Mouse (Mus musculus) mesoderm, embryonic 11.5 days (tissue): ENCODE data around the gene Cit.
"Not testable (repeated sequence)": the region's sequence is repeated elsewhere in the genome, so short reads cannot be mapped to it uniquely, and the experiment has no call there.

Source experiments
- DNase-seq: peaks from one replicate; pipeline ENCODE4 v3.0.0-alpha.2; 2012; ENCODE audit warnings: low read depth, low spot score

Cit gene

GRCm38 (mm10) chr5:115844766-115845634 is at the start of gene Cit:
Cit (plus strand) TSS chr5:115845278.
- peak; percentile 98 for DNase-seq

- DNase-seq = no peak
These were observed 45.8 kb upstream of the Cit start for GRCm38 (mm10) chr5:115799016-115799894.

DNA sequence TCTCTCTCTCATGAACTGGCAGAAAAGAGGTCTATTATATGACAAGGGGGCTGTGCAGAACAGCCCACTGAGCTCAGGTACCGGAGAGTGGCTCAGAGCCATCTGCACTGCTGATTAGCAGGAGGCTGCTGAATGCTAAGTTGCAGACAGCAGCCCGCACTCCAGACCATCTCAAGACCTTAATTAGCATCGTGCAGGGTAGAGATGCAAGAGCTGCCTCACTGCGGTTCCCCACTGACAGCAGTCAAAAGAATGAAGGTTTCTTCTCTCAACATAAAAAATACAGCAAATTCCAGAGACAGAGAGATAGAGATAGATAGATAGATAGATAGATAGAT is 45.2 kb upstream of the Cit start:
- DNase-seq = no peak

GRCm38 (mm10) chr5:115812262-115812661 is 32.8 kb upstream of the Cit start:
- DNase-seq = no peak

DNA sequence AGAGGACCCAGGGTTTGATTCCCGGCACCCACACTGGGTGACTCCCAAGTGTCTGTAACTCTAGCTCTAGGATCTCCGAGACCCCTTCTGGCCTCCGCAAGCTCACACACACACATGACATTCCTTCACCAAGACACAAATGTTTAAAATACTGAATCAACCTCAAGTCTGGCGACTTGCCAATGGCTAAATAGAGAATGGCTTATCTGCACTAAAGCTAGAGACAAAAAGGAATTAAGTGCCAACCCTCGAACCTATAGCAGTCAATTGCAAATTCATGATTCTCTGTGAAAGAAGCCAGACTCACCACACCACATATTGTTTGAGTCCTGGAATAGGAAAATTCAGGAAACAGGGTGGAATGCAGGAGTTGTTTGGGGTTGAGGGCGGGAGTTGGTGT is 28.1 kb upstream of the Cit start:
- peak; percentile 4 for DNase-seq

DNA sequence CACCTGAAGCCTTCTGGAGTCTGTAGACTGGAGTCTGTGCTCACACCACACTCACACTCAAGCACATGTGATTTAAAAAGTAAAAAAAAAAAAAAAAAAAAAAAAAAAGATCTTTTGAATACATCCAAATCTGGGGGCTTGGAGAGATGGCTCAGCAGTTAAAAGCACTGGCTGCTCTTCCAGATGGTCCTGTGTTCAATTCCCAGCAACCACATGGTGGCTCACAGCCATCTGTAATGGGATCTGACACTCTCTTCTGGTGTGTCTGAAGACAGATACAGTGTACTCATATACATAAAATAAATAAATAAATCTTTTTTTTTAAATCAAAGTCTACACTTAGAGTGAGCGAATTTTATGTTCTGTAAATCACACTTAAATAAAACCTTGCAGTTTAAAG is 27.4 kb upstream of the Cit start:
- not testable (repeated sequence) for DNase-seq

DNA sequence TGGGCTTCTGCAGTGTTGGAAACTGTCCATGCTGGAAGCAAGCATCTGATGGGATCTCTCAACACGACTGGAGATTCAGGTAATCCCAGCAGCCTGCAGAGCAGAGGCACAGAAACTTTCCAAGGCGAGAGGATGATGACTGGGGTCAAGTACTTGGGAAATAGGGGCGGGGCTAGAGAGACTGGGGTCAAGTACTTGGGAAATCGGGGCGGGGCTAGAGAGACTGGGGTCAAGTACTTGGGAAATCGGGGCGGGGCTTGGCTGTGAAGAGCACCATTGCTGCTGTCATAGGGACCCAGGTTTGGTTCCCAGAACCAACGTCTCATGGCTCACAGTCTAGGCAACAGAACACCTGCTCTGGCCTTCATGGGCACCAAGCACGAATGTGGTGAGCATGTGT is 25.1 kb upstream of the Cit start:
- DNase-seq = no peak

- DNase-seq = no peak
These were observed 23.9 kb upstream of the Cit start for GRCm38 (mm10) chr5:115821200-115821599.

- no peak for DNase-seq
These were observed 23.2 kb upstream of the Cit start for GRCm38 (mm10) chr5:115821910-115822309.

DNA sequence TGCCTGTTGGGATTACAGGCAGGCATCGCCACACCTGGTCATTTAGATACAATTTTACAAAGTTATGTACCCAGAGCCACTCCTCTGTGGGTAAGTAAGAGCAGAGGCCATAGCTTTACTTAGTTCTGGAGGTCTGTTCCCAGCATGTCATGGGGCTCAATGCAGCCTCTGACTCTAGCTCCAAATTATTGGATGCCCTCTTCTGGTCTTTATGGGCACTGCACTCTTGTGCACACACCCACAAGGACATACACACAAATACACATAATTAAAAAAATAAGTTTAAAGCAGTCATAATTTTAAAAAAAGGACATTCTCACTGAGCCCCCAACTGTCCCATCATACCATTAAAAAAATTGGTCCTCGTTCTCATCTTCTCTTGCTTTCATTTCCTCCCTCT is 12.3 kb upstream of the Cit start:
- no peak for DNase-seq

- not testable (repeated sequence) for DNase-seq
These were observed 11.3 kb upstream of the Cit start for GRCm38 (mm10) chr5:115833806-115834205.

DNA sequence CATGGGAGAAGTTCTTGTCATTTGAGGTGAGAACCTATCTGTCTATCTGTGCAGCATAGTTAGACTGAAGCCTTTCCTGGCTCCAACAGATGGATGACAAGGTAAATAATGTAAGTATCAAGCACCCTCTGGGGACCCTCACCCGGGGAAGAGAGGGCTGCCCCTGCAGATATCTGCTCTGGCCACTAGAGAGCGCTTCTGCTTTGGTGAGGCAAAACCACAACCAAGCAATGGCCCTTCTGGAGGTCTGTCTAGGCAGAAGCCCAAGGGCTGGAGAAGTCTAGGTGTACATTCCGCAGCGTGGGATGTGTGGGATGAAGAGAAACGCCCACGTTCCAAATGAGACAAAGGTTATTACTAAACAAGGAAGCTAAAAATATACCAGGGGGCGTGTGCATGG is 9.8 kb upstream of the Cit start:
- DNase-seq = no peak

- DNase-seq = no peak
These were observed 7.0 kb upstream of the Cit start for GRCm38 (mm10) chr5:115838059-115838458.

- DNase-seq = no peak
These were observed 4.6 kb upstream of the Cit start for GRCm38 (mm10) chr5:115840453-115840852.

GRCm38 (mm10) chr5:115840946-115841775 is 3.9 kb upstream of the Cit start:
- no peak for DNase-seq

DNA sequence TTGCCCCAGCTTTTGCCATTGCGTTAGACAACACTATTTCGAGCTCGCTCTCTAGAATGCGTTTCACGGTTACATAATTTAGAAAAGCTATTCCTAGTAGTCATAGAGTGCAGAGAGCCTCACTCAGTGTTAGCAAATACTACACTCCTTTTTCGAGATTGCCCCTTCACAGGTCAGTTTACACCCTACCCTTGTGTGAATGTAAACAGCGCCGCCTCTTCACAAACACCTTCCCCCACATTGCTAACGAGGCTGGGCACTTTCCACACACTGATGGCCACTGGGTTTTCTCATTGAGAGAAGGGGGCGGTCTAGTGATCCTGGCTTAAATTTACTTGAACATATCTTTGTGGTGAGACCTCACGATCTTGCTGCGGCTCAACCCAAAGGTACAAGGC is 711 bp upstream of the Cit start:
- DNase-seq = no peak

DNA sequence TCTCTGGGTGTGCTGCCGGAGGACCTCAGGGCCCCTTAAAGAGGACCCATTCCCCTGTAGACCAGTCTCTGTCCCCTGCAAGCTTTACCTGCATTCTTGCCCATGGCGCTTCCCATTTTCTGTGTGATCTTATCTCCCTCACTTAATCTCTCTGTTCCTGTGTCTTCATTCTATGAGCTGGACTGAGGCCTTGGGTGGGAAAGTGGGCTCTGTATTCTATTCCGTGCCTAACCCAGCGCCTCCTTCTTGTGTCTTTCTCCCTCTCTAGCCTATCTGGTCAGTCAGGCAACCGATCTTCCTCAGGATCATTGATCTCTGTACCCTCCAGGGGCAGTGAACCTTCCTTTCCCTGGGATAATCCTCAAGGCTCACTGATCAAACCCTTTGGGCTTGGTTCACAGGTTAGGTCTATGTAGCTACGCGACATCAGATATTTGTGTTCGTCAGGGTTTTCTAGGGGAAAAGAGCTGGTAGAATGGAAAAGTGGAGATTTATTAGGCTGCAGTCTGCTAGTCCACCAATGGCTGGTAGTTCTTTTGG is 627 bp downstream of the Cit start:
- no peak for DNase-seq

DNA sequence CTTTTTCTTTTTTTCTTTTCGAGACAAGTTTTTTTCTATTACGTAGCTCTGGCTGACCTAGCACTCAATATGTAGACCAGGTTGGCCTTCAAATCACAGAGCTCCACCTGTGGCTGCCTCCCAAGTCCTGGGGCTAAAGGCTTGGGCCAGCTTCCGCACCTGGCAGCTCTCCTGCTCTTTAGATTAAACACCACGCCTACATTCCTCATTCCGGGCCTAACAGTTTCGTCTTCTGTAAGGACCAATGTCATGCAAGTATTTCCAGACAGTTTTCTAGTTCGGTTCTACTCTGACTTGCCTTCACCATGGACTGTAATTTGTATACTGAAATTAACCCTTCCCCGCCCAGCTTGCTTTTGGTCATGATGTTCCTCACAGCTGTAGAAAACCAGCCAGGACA is 2.1 kb downstream of the Cit start:
- no peak for DNase-seq

- no peak for DNase-seq
These were observed 3.4 kb downstream of the Cit start for GRCm38 (mm10) chr5:115848463-115848862.

GRCm38 (mm10) chr5:115849263-115849829 is 4.3 kb downstream of the Cit start:
- no peak for DNase-seq
